Mouse (Mus musculus) MEL-GATA-1-ER (cell line): Measurements from ENCODE around the gene 2210408I21Rik.
"Not testable (repeated sequence)": the region's sequence is repeated elsewhere in the genome, so short reads cannot be mapped to it uniquely, and the experiment has no call there.

Source experiments
- DNase-seq: peaks from one replicate; pipeline ENCODE4 v3.0.0-alpha.2; 2012; ENCODE audit warnings: low read depth; ENCODE audit errors: extremely low read depth

Gene 2210408I21Rik

GRCm38 (mm10) chr13:77134931-77135620, at the start of gene 2210408I21Rik, which contains the start of gene Slf1:
Gene 2210408I21Rik, plus strand, starts transcription at chr13:77135540.
Gene Slf1, minus strand, starts transcription at chr13:77135473.
- DNase-seq, result peak; percentile 79

- DNase-seq, result not testable (repeated sequence)
Observed at GRCm38 (mm10) chr13:77092876-77093275, 42.5 kb upstream of the 2210408I21Rik start.

- DNase-seq, result no peak
Observed at GRCm38 (mm10) chr13:77107734-77108133, 27.6 kb upstream of the 2210408I21Rik start.

- no peak for DNase-seq
Observed at GRCm38 (mm10) chr13:77118695-77119094, 16.6 kb upstream of the 2210408I21Rik start.

GRCm38 (mm10) chr13:77125159-77125558, 10.2 kb upstream of the 2210408I21Rik start:
- no peak for DNase-seq

- DNase-seq, result no peak
Observed at GRCm38 (mm10) chr13:77128240-77128639, 7.1 kb upstream of the 2210408I21Rik start.

- no peak for DNase-seq
Observed at GRCm38 (mm10) chr13:77131132-77131531, 4.2 kb upstream of the 2210408I21Rik start.

- no peak for DNase-seq
Observed at GRCm38 (mm10) chr13:77135621-77135981, 261 bp downstream of the 2210408I21Rik start.

GRCm38 (mm10) chr13:77140890-77141289, 5.5 kb downstream of the 2210408I21Rik start:
- no peak for DNase-seq

- DNase-seq, result no peak
Observed at GRCm38 (mm10) chr13:77177931-77178330, 42.6 kb downstream of the 2210408I21Rik start.

GRCm38 (mm10) chr13:77190606-77191005, 55.3 kb downstream of the 2210408I21Rik start:
- DNase-seq, result no peak

GRCm38 (mm10) chr13:77192201-77192600, 56.9 kb downstream of the 2210408I21Rik start:
- no peak for DNase-seq

GRCm38 (mm10) chr13:77208764-77209418, 73.6 kb downstream of the 2210408I21Rik start:
- no peak for DNase-seq

GRCm38 (mm10) chr13:77213196-77213595, 77.9 kb downstream of the 2210408I21Rik start:
- DNase-seq, result peak; percentile 4

- DNase-seq, result no peak
Observed at GRCm38 (mm10) chr13:77215460-77215859, 80.1 kb downstream of the 2210408I21Rik start.

- DNase-seq, result no peak
Observed at GRCm38 (mm10) chr13:77217672-77218280, 82.4 kb downstream of the 2210408I21Rik start.

GRCm38 (mm10) chr13:77221072-77221471, 85.7 kb downstream of the 2210408I21Rik start:
- DNase-seq, result no peak

GRCm38 (mm10) chr13:77256541-77256940, 121.2 kb downstream of the 2210408I21Rik start:
- DNase-seq, result no peak

- DNase-seq, result no peak
Observed at GRCm38 (mm10) chr13:77262715-77263338, 127.5 kb downstream of the 2210408I21Rik start.

GRCm38 (mm10) chr13:77263400-77264179, 128.2 kb downstream of the 2210408I21Rik start:
- no peak for DNase-seq

- peak; percentile 7 for DNase-seq
Observed at GRCm38 (mm10) chr13:77264481-77264880, 129.1 kb downstream of the 2210408I21Rik start.
